Mouse (Mus musculus): ENCODE measurements around the gene Lef1. TPM values are rescaled to one million over a fixed set of nuclear protein-coding genes. Genes with fewer than 3 reads are reported as not detected.

Lef1 gene
- total and polyA plus RNA-seq, 3 experiments = 0.18 to 0.54 TPM; not detected in 1

- H3K4me3 ChIP-seq (ENCODE audit: control insufficient read depth in 1 of 2, insufficient read depth in 1 of 2, low read depth in 2 of 2, low read length in 2 of 2) = no peak overlapping the region
Observed at GRCm38 (mm10) chr3:131265516-131265915, 155.2 kb downstream of the Lef1 start.

DNA sequence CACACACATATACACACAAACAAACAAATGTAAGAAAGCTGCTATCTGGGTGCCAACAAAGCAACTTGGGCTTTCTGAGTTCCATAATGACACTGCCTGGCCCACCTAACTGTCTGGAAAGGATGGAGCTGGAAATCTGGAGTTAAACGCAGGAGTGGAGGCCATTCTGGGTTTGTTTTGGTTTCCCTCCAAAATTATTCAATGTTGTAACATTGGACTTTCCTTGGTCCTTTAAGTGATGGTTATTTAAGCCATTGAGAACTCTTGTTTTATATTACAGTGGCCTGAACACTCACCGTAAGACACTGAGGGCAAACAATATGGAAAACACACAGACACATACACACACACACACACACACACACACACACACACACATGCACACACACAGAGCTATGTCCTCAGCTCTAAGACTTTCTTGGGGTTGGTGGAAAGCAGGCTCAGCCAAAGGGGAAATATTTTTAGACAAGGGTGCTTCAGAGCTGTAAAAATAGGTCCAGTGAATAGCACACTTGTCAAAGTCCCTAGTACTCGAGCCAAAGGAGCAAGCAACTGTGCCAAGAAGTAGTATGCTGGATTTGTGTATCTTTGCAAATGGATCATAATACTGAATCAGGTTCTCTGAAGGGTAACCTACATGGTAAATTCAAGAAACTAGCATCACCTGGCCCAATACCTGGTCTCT, 156.2 kb downstream of the Lef1 start:
- H3K36me3 ChIP-seq (ENCODE audit: control insufficient read depth in 1 of 2, insufficient read depth in 2 of 2, low read length in 2 of 2) = peaks cover 0 to 5% of the 10 kb centered on the region in 2 experiments; a peak in 2 of 4 replicates
- H3K9me3 ChIP-seq (replicated peaks; ENCODE audit: insufficient read depth, low read length) = no peaks in the 10 kb centered on the region
- no peak overlapping the region for H3K4me3 ChIP-seq (ENCODE audit: control insufficient read depth in 1 of 2, insufficient read depth in 1 of 2, low read depth in 2 of 2, low read length in 2 of 2)
- H3K9ac ChIP-seq (ENCODE audit: control insufficient read depth, low read depth, low read length, poor library complexity, severe bottlenecking) = no peak overlapping the region
- H3K4me1 ChIP-seq (ENCODE audit: control insufficient read depth in 1 of 2, insufficient read depth in 2 of 2, low read length in 2 of 2) = peaks cover 4 to 8% of the 10 kb centered on the region in 2 experiments; a peak in 3 of 4 replicates
- no peak for DNase-seq (ENCODE audit: low read depth, low spot score)
- no peaks in the 10 kb centered on the region for H3K79me2 ChIP-seq (ENCODE audit: control insufficient read depth, insufficient read depth, low read length, poor library complexity)
- no peaks in the 10 kb centered on the region for H3K27me3 ChIP-seq (ENCODE audit: control insufficient read depth in 1 of 2, insufficient read depth in 2 of 2, low read length in 2 of 2)
- TF ChIP-seq USF2 (IDR thresholded peaks at IDR 0.05; ENCODE audit: borderline replicate concordance in 1 of 2, insufficient read depth in 1 of 2, low read depth in 1 of 2, low read length in 2 of 2) (no peak), RCOR1 (IDR thresholded peaks at IDR 0.05; ENCODE audit: low read depth, low read length) (no peak), RAD21 (IDR thresholded peaks at IDR 0.05; ENCODE audit: low read depth, low read length) (no peak), MYB (IDR thresholded peaks at IDR 0.05; ENCODE audit: low read depth, low read length) (no peak), POLR2A (IDR thresholded peaks at IDR 0.05; ENCODE audit: control insufficient read depth in 1 of 2, insufficient read depth in 1 of 2, low read depth in 1 of 2, low read length in 2 of 2, poor library complexity in 1 of 2) (no peak), HCFC1 (IDR thresholded peaks at IDR 0.05; ENCODE audit: low read depth, low read length) (no peak), MEF2A (IDR thresholded peaks at IDR 0.05; ENCODE audit: extremely low read depth, insufficient replicate concordance, low read depth, low read length, poor library complexity, severe bottlenecking) (no peak), SIN3A (IDR thresholded peaks at IDR 0.05; ENCODE audit: low read length) (no peak), BHLHE40 (IDR thresholded peaks at IDR 0.05; ENCODE audit: borderline replicate concordance, low read depth, low read length) (no peak), ZNF384 (IDR thresholded peaks at IDR 0.05; ENCODE audit: low read depth, low read length) (no peak), EP300 (IDR thresholded peaks at IDR 0.05; ENCODE audit: low read depth in 1 of 2, low read length in 2 of 2) (no peak), TCF12 (IDR thresholded peaks at IDR 0.05; ENCODE audit: low read depth, low read length) (no peak), CHD2 (IDR thresholded peaks at IDR 0.05; ENCODE audit: low read length) (no peak), ELF1 (IDR thresholded peaks at IDR 0.05; ENCODE audit: low read depth, low read length) (no peak), CTCF (IDR thresholded peaks at IDR 0.05 in 2 of 3, conservative IDR thresholded peaks at IDR 0.05 in 1 of 3; ENCODE audit: control insufficient read depth in 1 of 3, insufficient read depth in 1 of 3, low read depth in 2 of 3, low read length in 3 of 3, poor library complexity in 1 of 3, severe bottlenecking in 1 of 3) (no peak), ZC3H11A (IDR thresholded peaks at IDR 0.05; ENCODE audit: low read depth, low read length) (no peak), E2F4 (IDR thresholded peaks at IDR 0.05; ENCODE audit: borderline replicate concordance, low read depth, low read length) (no peak), MAFK (IDR thresholded peaks at IDR 0.05; ENCODE audit: borderline replicate concordance, low read depth, low read length) (no peak), CHD1 (IDR thresholded peaks at IDR 0.05; ENCODE audit: low read depth, low read length) (no peak), POLR2AphosphoS2 (IDR thresholded peaks at IDR 0.05; ENCODE audit: low read length) (no peak)
- no peak overlapping the region for H3K27ac ChIP-seq (ENCODE audit: control insufficient read depth, low read depth, low read length)

More at GRCm38 (mm10) chr3:131265516-131265915, 155.2 kb downstream of the Lef1 start:
- no peaks in the 10 kb centered on the region for H3K9me3 ChIP-seq (replicated peaks; ENCODE audit: insufficient read depth, low read length)
- peaks cover 0 to 4% of the 10 kb centered on the region in 2 experiments; a peak in 2 of 4 replicates for H3K4me1 ChIP-seq (ENCODE audit: control insufficient read depth in 1 of 2, insufficient read depth in 2 of 2, low read length in 2 of 2)
- no peaks in the 10 kb centered on the region for H3K79me2 ChIP-seq (ENCODE audit: control insufficient read depth, insufficient read depth, low read length, poor library complexity)
- H3K9ac ChIP-seq (ENCODE audit: control insufficient read depth, low read depth, low read length, poor library complexity, severe bottlenecking) = no peak overlapping the region
- TF ChIP-seq ETS1 (IDR thresholded peaks at IDR 0.05; ENCODE audit: low read depth, low read length) (no peak), NELFE (IDR thresholded peaks at IDR 0.05; ENCODE audit: low read depth, low read length) (no peak), ELF1 (IDR thresholded peaks at IDR 0.05; ENCODE audit: low read depth, low read length) (no peak), CHD1 (IDR thresholded peaks at IDR 0.05; ENCODE audit: low read depth, low read length) (no peak), ZKSCAN1 (IDR thresholded peaks at IDR 0.05; ENCODE audit: low read depth, low read length) (no peak), RCOR1 (IDR thresholded peaks at IDR 0.05; ENCODE audit: low read depth, low read length) (no peak), CHD2 (IDR thresholded peaks at IDR 0.05; ENCODE audit: low read length) (no peak), MAZ (IDR thresholded peaks at IDR 0.05; ENCODE audit: low read depth, low read length) (no peak), SIN3A (IDR thresholded peaks at IDR 0.05; ENCODE audit: low read length) (no peak), GATA1 (IDR thresholded peaks at IDR 0.05; ENCODE audit: low read depth, low read length) (no peak), MYC (IDR thresholded peaks at IDR 0.05; ENCODE audit: low read depth, low read length) (no peak)
- no peak overlapping the region for H3K27ac ChIP-seq (ENCODE audit: control insufficient read depth, low read depth, low read length)
- DNase-seq (ENCODE audit: low read depth, low spot score) = no peak
- H3K27me3 ChIP-seq (ENCODE audit: control insufficient read depth in 1 of 2, insufficient read depth in 2 of 2, low read length in 2 of 2) = no peaks in the 10 kb centered on the region
- H3K36me3 ChIP-seq (ENCODE audit: control insufficient read depth in 1 of 2, insufficient read depth in 2 of 2, low read length in 2 of 2) = peaks cover 0 to under 1% of the 10 kb centered on the region in 2 experiments; a peak in 1 of 4 replicates

Data from MEL (cell line).